Mouse (Mus musculus) testis, postnatal 14 days (tissue): ENCODE data around the gene Ubp1.
"Not testable (repeated sequence)": the region's sequence is repeated elsewhere in the genome, so short reads cannot be mapped to it uniquely, and the experiment has no call there.

ENCODE experiments used
- DNase-seq: peaks from one replicate; pipeline ENCODE4 v3.0.0; 2021; ENCODE audit warnings: low spot score

Ubp1 gene

GRCm38 (mm10) chr9:113930534-113931374 lies at the start of gene Ubp1:
TSS of gene Ubp1 (plus strand) at chr9:113930934.
- peak; percentile 98 for DNase-seq

DNA sequence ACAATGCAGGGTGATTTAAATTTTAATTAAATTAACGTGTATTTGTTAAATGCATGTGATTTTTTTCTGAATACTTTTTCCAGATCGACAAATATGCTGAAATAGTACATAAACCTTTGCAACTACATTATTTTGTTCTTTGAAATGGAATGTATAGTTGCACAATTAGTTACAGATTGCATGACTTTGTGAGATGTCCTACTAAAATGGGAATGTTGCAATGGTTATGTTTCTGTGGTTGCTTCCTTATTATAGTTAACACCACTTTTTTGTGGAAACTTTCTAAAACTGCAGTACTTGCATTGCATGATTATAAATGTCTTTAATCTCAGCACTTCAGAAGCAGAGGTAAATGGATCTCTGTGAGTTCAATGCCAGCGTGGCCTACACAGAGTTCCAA lies 35.8 kb upstream of the Ubp1 start:
- no peak for DNase-seq

DNA sequence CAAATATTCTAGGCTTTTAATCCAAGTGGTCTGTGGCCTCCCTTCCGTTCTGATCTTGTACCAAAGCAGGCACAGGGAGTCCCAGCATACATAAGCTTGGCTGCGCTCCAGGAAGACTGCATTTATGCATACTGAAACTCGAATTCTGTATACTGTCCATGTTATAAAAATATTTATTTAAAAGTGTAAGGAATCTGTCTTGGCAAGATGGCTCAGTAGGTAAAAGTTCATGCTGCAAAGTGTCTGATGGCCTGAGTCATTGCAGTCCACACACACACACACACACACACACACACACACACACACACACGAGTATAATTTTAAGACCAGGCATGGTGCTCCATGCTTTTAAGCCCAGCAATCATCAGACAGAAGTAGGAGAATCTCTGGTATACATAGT lies 27.6 kb upstream of the Ubp1 start:
- DNase-seq, result no peak

GRCm38 (mm10) chr9:113904315-113904714 lies 26.4 kb upstream of the Ubp1 start:
- DNase-seq, result not testable (repeated sequence)

DNA sequence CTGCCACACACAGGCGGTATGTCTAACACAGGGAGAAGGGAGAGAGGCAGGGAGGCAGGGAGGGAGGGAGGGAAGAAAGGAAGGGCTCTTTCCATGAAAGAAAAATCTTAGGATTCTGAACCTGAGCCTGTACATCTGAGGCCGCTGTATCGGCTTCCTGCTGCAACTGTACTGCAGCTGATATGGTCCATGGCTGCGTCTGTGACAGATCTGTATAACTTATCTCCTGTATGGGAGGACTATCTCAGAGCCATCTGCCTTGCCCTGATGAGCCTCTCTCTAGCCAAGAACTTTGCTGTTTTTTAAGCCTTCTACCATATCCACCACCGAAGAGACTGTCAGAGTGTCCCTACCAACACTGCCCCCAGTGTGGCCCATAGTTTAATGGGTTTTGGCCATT lies 14.9 kb upstream of the Ubp1 start:
- no peak for DNase-seq

DNA sequence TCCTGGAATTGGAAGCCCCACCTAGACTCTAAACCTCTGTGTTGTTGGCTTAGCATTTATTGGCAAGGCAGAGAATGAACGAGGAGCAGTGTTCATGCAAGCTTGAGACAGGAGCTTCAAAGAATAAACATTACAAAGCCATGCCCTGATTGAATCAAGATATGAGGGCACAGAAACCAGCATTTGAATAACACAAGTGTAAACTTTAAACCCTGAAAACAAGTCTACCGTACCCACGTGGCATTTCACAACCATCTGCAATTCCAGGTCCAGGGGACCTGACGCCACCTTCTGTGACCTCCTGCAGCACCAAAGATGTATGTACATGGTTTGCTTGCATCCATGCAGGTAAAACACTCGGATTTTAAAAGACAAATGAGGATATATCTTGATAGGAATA lies 8.1 kb upstream of the Ubp1 start:
- no peak for DNase-seq

DNA sequence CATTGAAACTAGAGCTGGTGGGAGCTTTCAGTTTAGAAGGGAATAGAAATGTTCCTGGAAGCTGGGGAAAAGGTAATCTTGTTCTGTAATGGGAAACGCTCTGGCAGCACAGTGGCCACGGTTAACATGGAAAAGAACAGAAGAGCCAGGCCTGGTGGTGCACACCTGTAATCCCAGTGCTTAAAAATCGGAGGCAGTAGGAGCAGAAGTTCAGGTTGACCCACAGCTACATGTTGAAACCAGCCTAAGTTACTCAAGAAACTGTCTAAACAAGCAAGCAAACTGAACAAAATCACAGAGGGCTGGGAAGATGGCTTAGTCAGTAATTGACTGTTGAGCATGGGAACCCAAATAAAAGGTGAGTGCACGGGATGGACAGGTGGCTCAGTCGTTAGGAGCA lies 5.9 kb upstream of the Ubp1 start:
- no peak for DNase-seq

GRCm38 (mm10) chr9:113928591-113928990 lies 2.1 kb upstream of the Ubp1 start:
- no peak for DNase-seq

DNA sequence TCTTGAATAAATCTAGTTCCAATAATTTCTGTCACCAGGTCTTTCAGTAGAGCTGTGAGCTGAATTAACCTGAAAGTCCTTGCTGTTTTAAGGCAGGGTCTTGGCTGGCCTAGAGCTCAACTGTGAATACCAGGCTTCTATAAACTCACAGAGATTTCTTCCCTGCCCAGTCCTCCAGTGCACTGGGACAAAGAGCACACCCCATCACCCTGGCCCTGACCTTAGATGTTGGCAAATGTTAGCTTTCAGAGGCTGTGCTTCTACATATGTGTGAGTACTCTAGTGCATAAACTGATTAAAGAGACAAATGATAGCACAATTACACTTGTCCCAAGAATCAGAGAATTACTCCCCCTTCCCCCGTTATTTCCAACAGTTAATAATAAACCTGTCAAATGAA lies 1.1 kb upstream of the Ubp1 start:
- no peak for DNase-seq

- DNase-seq, result peak; percentile 68
Measured at GRCm38 (mm10) chr9:113931375-113932099, 803 bp downstream of the Ubp1 start.

DNA sequence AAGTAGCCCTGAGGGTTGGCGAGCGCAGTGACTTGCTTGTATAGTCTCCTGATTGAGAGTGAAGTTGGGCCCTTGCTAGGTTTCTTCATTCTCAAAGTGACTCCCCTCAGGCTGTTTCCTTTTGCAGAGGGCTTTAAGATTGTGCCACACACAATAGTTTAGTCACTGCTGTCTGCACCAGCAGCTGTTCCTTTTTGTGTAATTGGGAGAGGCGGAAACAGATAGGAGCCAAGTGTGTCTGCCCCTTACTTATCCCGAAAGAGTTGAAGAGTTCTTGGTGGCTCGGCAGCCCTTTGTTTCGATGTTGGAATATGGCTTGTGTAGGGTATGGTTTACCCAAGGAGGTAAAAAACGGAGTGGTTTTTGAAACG lies 1.4 kb downstream of the Ubp1 start:
- DNase-seq, result no peak

DNA sequence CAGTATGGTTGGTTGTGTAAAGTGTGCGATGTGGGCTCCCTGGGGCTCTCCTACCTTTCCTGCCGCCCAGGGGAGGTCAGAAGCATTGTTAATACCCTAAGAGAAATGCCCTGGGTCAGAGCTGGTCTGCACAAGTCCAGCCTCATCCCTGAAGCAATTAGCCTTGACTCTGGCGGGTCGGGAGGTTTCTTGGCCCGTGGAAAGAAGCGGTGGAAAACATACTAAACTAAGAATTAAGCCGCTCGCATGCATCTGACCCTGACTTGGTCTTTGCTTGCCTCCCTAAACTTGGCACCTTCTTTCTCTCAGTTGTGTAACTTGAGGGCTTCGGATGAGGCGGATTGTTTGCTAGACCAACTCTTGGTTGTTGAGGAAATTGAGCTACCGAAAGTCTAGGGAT lies 1.8 kb downstream of the Ubp1 start:
- no peak for DNase-seq

DNA sequence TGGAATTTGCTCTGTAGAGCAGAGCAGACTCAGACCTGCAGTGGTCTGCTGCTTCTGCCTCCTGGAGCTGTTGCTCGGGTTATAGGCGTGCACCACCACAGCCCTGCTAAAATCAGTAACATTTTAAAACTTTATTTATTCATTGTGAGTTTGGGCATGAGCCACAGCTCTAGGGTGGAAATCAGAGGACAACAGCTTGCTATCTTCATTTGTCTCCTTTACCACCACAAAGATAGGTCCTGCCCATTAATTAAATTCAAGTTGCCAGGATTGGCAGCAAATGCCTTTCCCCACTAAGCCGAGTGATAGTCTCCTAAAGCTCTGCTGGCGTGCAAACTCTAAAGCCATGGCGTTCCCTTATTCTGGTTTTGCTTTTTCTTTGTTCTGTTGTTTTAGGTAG lies 4.9 kb downstream of the Ubp1 start:
- DNase-seq, result no peak

- no peak for DNase-seq
Measured at GRCm38 (mm10) chr9:113939063-113939850, 8.5 kb downstream of the Ubp1 start.

DNA sequence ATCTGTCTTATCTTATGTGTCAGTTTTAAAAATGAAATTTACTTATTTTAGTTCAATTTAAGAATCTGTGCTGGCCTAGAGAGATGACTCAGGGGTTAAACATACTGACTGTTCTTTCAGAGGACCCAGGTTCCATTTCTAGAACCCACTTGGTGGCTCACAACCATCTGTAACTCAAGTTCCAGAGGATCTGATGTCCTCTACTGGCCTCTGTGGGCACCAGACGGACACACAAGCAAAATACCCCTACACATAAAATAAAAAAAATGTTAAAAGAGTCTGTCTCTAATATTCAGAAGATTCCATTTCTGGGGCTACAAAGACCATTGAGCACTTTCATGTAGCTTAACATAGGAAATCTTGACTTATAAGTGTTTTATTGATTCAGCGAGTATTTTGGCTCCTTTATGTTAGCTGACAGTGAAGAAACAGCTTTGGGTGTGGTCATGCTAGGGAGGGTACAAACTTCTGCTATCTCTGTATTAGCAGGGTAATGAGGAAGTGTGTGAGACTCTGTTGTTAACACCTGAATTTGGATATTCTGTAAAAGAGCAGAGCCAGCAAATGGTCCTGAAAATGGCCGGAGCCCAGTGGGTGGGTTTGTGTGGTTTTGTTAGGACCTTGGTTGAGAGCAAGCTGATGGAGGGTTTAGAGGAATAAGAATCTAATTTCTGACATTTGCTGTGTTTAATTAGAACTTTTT lies 10.5 kb downstream of the Ubp1 start:
- DNase-seq, result no peak

GRCm38 (mm10) chr9:113943372-113943771 lies 12.6 kb downstream of the Ubp1 start:
- DNase-seq, result no peak

- DNase-seq, result no peak
Measured at GRCm38 (mm10) chr9:113947216-113947615, 16.5 kb downstream of the Ubp1 start.

GRCm38 (mm10) chr9:113957777-113958176 lies 27.0 kb downstream of the Ubp1 start:
- no peak for DNase-seq

GRCm38 (mm10) chr9:113963718-113964117 lies 33.0 kb downstream of the Ubp1 start:
- DNase-seq, result no peak

DNA sequence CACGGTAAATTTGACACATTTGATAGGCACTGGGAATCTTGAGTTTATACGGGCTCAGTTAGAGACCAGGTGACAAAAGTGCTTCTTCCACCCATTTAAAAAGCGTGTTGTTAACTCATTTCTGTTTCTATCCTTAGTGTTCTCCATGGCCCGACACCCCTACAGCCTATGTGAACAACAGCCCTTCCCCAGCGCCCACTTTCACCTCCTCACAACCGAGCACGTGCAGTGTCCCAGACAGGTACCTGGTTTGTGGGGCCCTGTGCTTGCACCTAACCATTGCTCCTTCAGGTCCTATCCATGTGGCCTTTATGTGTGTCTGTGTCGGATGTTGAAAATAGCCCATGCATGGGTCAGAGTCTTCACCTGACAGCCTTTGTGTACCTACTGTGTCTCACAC lies 33.7 kb downstream of the Ubp1 start:
- DNase-seq, result no peak

DNA sequence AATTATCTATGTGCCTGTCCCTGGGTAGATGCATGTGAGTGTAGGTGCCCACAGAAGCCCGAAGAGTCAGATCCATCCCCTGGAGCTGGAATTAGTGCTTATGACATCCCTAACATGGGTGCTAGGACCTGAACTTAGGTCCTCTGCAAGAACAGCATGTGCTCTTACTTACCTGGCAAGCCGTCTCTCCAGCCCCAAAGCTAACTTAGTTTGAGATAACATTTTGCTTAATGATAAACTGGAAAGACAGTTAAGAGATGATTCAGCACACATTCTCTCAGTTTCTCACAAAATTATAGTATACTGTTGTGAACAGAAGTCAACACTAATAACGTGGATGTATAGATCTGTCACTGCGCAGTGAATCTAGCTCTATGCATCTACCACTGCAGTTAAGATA lies 36.1 kb downstream of the Ubp1 start:
- DNase-seq, result no peak

GRCm38 (mm10) chr9:113968967-113969366 lies 38.2 kb downstream of the Ubp1 start:
- DNase-seq, result no peak
